Mouse (Mus musculus): ENCODE data around the gene Impdh1. TPM values are rescaled to one million over a fixed set of nuclear protein-coding genes. Genes with fewer than 3 reads are reported as not detected.

The Impdh1 gene
- polyA plus RNA-seq (2015; fragmentation: Nextera tagmentation; extraction: Ambion mirVana), result 43.5 and 51.8 TPM in 2 replicates

DNA sequence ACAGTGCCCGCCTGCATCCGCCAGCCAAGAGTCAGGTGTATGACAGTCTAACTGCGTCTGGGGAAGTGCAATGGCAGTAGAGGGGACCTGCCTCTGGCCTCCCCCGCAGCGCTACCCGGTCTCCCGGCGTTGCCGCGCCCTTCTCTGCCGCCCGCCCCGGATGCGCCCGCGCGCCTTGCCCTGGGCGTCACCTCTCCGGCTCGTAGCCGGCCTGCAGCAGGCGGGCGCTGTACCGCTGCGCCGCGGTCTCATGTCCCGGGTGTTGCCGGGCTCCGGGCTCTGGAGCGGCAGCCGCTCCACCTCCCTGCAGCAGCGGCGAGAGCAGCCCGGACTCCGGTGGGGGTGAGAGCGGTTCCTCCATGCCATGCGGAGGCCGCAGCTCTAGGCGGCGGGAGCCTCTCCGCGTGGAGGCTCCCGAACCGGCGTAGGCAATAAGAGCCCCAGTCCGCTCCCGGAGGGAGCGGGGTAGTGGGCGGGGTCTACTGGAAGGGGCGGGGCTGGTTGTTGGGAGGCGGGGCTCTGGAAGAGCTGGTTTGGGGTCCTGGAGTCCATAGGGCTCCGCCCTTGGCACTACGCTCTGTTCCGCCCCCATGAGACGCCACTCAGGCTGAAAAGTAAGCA is at the start of gene Impdh1:
Gene Impdh1, minus strand, starts transcription at position 484 of the 621 bp plus-strand sequence.
- peak within 1 kb of the TSS; percentile 73 for H3K4me3 ChIP-seq (replicated peaks)
- H3K27ac ChIP-seq, result no peak within 1 kb of the TSS
- peak; percentile 68 for ATAC-seq
- H3K4me2 ChIP-seq (replicated peaks), result peak within 1 kb of the TSS; percentile 97
- WGBS, result under 1% methylated on average over 54 of the region's 56 CpGs
- peak within 1 kb of the TSS; percentile 82 for H3K9ac ChIP-seq (replicated peaks)
- no peaks in the 10 kb centered on the region for H3K36me3 ChIP-seq
- peaks cover 47% of the 10 kb centered on the region for H3K4me1 ChIP-seq (replicated peaks)
- peaks cover 16% of the 10 kb centered on the region for H3K27me3 ChIP-seq
- no peaks in the 10 kb centered on the region for H3K9me3 ChIP-seq

DNA sequence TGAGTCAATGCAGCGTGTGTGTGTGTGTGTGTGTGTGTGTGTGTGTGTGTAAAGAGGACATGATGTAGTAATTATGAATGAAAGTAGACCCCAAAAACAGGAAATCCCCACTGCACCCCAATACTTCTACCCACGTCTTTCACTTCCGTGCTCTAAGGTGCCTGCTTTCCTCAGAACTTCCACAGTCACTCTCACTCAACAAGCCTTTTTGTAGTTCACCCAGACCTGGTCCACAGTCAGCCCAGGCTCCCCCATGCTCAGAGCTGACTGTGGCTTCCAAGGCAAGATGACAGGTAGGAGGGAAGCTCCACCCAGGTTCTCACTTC is 48.3 kb upstream of the Impdh1 start:
- WGBS, result 84% methylated on average over 3 of the region's 3 CpGs

GRCm38 (mm10) chr6:29263650-29264455 is 47.7 kb upstream of the Impdh1 start:
- WGBS, result 34% methylated on average over 6 of the region's 6 CpGs
- no peak overlapping the region for H3K27ac ChIP-seq
- ATAC-seq, result peak; percentile 65; the same call in 1 of the 2 replicates

More for the DNA sequence above, 48.3 kb upstream of the Impdh1 start:
- ATAC-seq, result no peak
- Histone ChIP-seq H3K4me3 (replicated peaks) (no peak overlapping the region), H3K9me3 (no peaks in the 10 kb centered on the region), H3K4me1 (replicated peaks) (peaks cover 7% of the 10 kb centered on the region), H3K4me2 (replicated peaks) (no peak overlapping the region), H3K27me3 (no peaks in the 10 kb centered on the region), H3K36me3 (no peaks in the 10 kb centered on the region), H3K27ac (no peak overlapping the region), H3K9ac (replicated peaks) (no peak overlapping the region)

GRCm38 (mm10) chr6:29261831-29262230 is 45.7 kb upstream of the Impdh1 start:
- H3K27ac ChIP-seq, result no peak overlapping the region
- H3K36me3 ChIP-seq, result no peaks in the 10 kb centered on the region
- H3K4me1 ChIP-seq (replicated peaks), result peaks cover 7% of the 10 kb centered on the region
- WGBS, result 83% methylated on average over 5 of the region's 5 CpGs
- H3K27me3 ChIP-seq, result no peaks in the 10 kb centered on the region
- H3K9me3 ChIP-seq, result no peaks in the 10 kb centered on the region
- H3K4me3 ChIP-seq (replicated peaks), result no peak overlapping the region
- H3K9ac ChIP-seq (replicated peaks), result no peak overlapping the region
- ATAC-seq, result no peak
- H3K4me2 ChIP-seq (replicated peaks), result no peak overlapping the region

More at GRCm38 (mm10) chr6:29263650-29264455, 47.7 kb upstream of the Impdh1 start:
- Histone ChIP-seq H3K36me3 (no peaks in the 10 kb centered on the region), H3K4me2 (replicated peaks) (no peak overlapping the region), H3K4me1 (replicated peaks) (peaks cover 7% of the 10 kb centered on the region), H3K9me3 (no peaks in the 10 kb centered on the region), H3K9ac (replicated peaks) (no peak overlapping the region), H3K4me3 (replicated peaks) (no peak overlapping the region), H3K27me3 (no peaks in the 10 kb centered on the region)

DNA sequence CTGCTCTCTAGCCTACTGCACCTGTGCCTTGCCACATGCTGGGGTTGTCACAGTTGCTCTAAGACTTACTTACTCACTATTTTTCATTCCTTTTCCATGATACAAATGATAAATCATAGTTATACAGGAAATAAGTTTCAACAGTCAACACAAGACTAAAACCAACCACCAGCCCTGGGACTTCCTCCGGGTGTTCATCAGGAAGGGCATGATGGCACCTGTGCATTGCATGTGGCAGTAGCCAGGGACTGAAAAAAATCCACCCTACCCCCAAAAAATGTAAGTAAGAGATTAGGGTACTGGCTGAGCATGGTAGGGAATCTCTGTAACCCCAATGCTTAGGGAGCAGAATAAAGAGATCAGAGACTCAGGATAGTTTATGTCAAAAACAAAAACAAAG is 43.3 kb upstream of the Impdh1 start:
- Histone ChIP-seq H3K27me3 (no peaks in the 10 kb centered on the region), H3K9ac (replicated peaks) (no peak overlapping the region), H3K4me2 (replicated peaks) (no peak overlapping the region), H3K36me3 (no peaks in the 10 kb centered on the region), H3K9me3 (no peaks in the 10 kb centered on the region), H3K4me3 (replicated peaks) (no peak overlapping the region), H3K4me1 (replicated peaks) (peaks cover 7% of the 10 kb centered on the region), H3K27ac (no peak overlapping the region)
- ATAC-seq, result no peak
- 89% methylated on average over 1 of the region's 1 CpGs for WGBS

GRCm38 (mm10) chr6:29247072-29247471 is 30.9 kb upstream of the Impdh1 start:
- no peak for ATAC-seq
- no peak overlapping the region for H3K27ac ChIP-seq
- no peak overlapping the region for H3K4me2 ChIP-seq (replicated peaks)
- no peaks in the 10 kb centered on the region for H3K36me3 ChIP-seq
- H3K4me1 ChIP-seq (replicated peaks), result no peaks in the 10 kb centered on the region
- WGBS, result 53% methylated on average over 4 of the region's 4 CpGs
- no peak overlapping the region for H3K9ac ChIP-seq (replicated peaks)
- H3K4me3 ChIP-seq (replicated peaks), result no peak overlapping the region
- H3K9me3 ChIP-seq, result no peaks in the 10 kb centered on the region
- no peaks in the 10 kb centered on the region for H3K27me3 ChIP-seq

- Histone ChIP-seq H3K9ac (replicated peaks) (no peak overlapping the region), H3K4me3 (replicated peaks) (no peak overlapping the region), H3K4me1 (replicated peaks) (no peaks in the 10 kb centered on the region), H3K36me3 (no peaks in the 10 kb centered on the region), H3K27ac (no peak overlapping the region), H3K27me3 (no peaks in the 10 kb centered on the region), H3K4me2 (replicated peaks) (no peak overlapping the region), H3K9me3 (no peaks in the 10 kb centered on the region)
- 64% methylated on average over 5 of the region's 5 CpGs for WGBS
- ATAC-seq, result no peak
Observed at GRCm38 (mm10) chr6:29246585-29246984, 30.4 kb upstream of the Impdh1 start.

- H3K9ac ChIP-seq (replicated peaks), result no peak overlapping the region
- no peaks in the 10 kb centered on the region for H3K4me1 ChIP-seq (replicated peaks)
- ATAC-seq, result no peak
- H3K27me3 ChIP-seq, result no peaks in the 10 kb centered on the region
- 81% methylated on average over 3 of the region's 3 CpGs for WGBS
- no peak overlapping the region for H3K27ac ChIP-seq
- H3K4me2 ChIP-seq (replicated peaks), result no peak overlapping the region
- no peaks in the 10 kb centered on the region for H3K9me3 ChIP-seq
- no peak overlapping the region for H3K4me3 ChIP-seq (replicated peaks)
- no peaks in the 10 kb centered on the region for H3K36me3 ChIP-seq
Observed at GRCm38 (mm10) chr6:29246183-29246582, 30.0 kb upstream of the Impdh1 start.

- Histone ChIP-seq H3K27me3 (no peaks in the 10 kb centered on the region), H3K4me2 (replicated peaks) (no peak overlapping the region), H3K36me3 (no peaks in the 10 kb centered on the region), H3K9ac (replicated peaks) (no peak overlapping the region), H3K27ac (no peak overlapping the region), H3K4me1 (replicated peaks) (no peaks in the 10 kb centered on the region), H3K9me3 (no peaks in the 10 kb centered on the region), H3K4me3 (replicated peaks) (no peak overlapping the region)
- no peak for ATAC-seq
- WGBS, result 81% methylated on average over 14 of the region's 14 CpGs
Observed at GRCm38 (mm10) chr6:29245272-29246120, 29.3 kb upstream of the Impdh1 start.

GRCm38 (mm10) chr6:29242265-29242664 is 26.1 kb upstream of the Impdh1 start:
- H3K4me2 ChIP-seq (replicated peaks), result no peak overlapping the region
- no peaks in the 10 kb centered on the region for H3K9me3 ChIP-seq
- no peaks in the 10 kb centered on the region for H3K27me3 ChIP-seq
- no peak overlapping the region for H3K9ac ChIP-seq (replicated peaks)
- no peak for ATAC-seq
- no peak overlapping the region for H3K4me3 ChIP-seq (replicated peaks)
- 53% methylated on average over 1 of the region's 1 CpGs for WGBS
- H3K36me3 ChIP-seq, result no peaks in the 10 kb centered on the region
- no peak overlapping the region for H3K27ac ChIP-seq
- H3K4me1 ChIP-seq (replicated peaks), result no peaks in the 10 kb centered on the region

- 57% methylated on average over 2 of the region's 2 CpGs for WGBS
- no peaks in the 10 kb centered on the region for H3K4me1 ChIP-seq (replicated peaks)
- H3K36me3 ChIP-seq, result no peaks in the 10 kb centered on the region
- no peaks in the 10 kb centered on the region for H3K27me3 ChIP-seq
- H3K4me2 ChIP-seq (replicated peaks), result no peak overlapping the region
- no peaks in the 10 kb centered on the region for H3K9me3 ChIP-seq
- no peak overlapping the region for H3K4me3 ChIP-seq (replicated peaks)
- no peak overlapping the region for H3K27ac ChIP-seq
- no peak overlapping the region for H3K9ac ChIP-seq (replicated peaks)
- no peak for ATAC-seq
Observed at GRCm38 (mm10) chr6:29241697-29242096, 25.5 kb upstream of the Impdh1 start.

DNA sequence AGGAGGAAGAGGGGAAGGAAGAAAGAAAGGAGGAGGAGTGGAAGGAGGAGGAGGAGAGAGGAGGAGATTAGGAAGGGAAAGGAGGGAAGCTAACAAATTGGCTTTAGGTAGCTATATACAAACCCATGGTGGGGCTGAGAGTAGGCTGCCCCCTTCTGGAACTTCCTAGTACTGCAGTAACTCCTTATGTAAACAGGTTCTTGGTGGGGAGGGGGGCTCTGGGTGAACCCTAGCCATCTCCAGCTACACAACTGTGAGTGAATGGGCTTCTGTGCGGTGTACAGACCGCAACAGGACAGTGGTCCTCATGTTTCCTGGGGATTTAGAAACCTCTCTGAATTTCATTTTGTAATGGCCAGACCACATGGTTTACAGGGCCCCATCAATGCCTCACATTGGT is 24.6 kb upstream of the Impdh1 start:
- Histone ChIP-seq H3K4me1 (replicated peaks) (no peaks in the 10 kb centered on the region), H3K4me3 (replicated peaks) (no peak overlapping the region), H3K27me3 (no peaks in the 10 kb centered on the region), H3K4me2 (replicated peaks) (no peak overlapping the region), H3K9ac (replicated peaks) (no peak overlapping the region), H3K9me3 (no peaks in the 10 kb centered on the region), H3K36me3 (no peaks in the 10 kb centered on the region), H3K27ac (no peak overlapping the region)
- 32% methylated on average over 2 of the region's 2 CpGs for WGBS
- no peak for ATAC-seq

Data from midbrain, embryonic 13.5 days (tissue).